Mouse (Mus musculus) ES-Bruce4 (cell line): Measurements from ENCODE around the gene Ly9.

Source experiments
- CTCF ChIP-seq: IDR thresholded peaks from one replicate; pipeline ENCODE4 v1.8.1; 2011; ENCODE audit warnings: low read depth, low read length
- POLR2A ChIP-seq: IDR thresholded peaks from one replicate; pipeline ENCODE4 v1.8.1; 2011; ENCODE audit warnings: low read length; ENCODE audit not compliant: insufficient read depth

- TF ChIP-seq CTCF = no peak
- no peak for TF ChIP-seq POLR2A
Observed at GRCm38 (mm10) chr1:171631447-171631846, 24.2 kb upstream of the Ly9 start.
